Mouse (Mus musculus): ENCODE results near the gene Hist1h2ag. TPM values are rescaled to one million over a fixed set of nuclear protein-coding genes. Genes with fewer than 3 reads are reported as not detected.
A peak's percentile ranks its signal among the peaks of the same experiment; 100 is the strongest.

Hist1h2ag gene
- polyA plus RNA-seq, 1 experiment from 2014 or later = 82.2 TPM

DNA sequence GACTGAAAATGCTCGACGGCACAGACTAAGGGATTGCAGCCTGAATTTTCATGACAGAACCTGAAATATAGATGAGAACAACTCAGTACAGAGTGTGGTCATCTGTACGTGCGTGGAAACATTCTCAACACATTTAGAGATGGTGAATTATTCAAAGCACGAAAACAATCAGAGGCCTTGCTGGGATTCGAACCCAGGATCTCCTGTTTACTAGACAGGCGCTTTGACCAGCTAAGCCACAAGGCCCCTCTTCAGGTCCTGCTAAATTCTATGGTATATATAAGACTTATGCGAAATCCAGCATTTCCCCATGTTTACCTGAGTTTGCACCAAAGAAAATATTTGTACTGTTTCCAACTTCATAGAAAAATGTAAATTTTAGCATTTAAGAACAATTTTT is 12.8 kb downstream of the Hist1h2ag start:
- H3K4me3 ChIP-seq (ENCODE audit: low read depth, low read length) = no peak overlapping the region
- TF ChIP-seq CTCF (IDR thresholded peaks at IDR 0.05; ENCODE audit: low read depth) = no peak
- H3K4me2 ChIP-seq = peak overlapping the region; percentile 59
- no peaks in the 10 kb centered on the region for H3K27me3 ChIP-seq (ENCODE audit: insufficient read depth, low read length)
- ATAC-seq (ENCODE audit: insufficient read depth) (no peak), DNase-seq (peak; percentile 62)
- no peaks in the 10 kb centered on the region for H3K4me1 ChIP-seq (ENCODE audit: insufficient read depth)
- no peak overlapping the region for H3K9ac ChIP-seq
- no peaks in the 10 kb centered on the region for H3K36me3 ChIP-seq (ENCODE audit: insufficient read depth)
- 32% methylated on average over 8 of the region's 8 CpGs for WGBS
- no peaks in the 10 kb centered on the region for H3K9me3 ChIP-seq (ENCODE audit: low read depth, low read length)
- no peak overlapping the region for H3K27ac ChIP-seq (ENCODE audit: low read depth)

DNA sequence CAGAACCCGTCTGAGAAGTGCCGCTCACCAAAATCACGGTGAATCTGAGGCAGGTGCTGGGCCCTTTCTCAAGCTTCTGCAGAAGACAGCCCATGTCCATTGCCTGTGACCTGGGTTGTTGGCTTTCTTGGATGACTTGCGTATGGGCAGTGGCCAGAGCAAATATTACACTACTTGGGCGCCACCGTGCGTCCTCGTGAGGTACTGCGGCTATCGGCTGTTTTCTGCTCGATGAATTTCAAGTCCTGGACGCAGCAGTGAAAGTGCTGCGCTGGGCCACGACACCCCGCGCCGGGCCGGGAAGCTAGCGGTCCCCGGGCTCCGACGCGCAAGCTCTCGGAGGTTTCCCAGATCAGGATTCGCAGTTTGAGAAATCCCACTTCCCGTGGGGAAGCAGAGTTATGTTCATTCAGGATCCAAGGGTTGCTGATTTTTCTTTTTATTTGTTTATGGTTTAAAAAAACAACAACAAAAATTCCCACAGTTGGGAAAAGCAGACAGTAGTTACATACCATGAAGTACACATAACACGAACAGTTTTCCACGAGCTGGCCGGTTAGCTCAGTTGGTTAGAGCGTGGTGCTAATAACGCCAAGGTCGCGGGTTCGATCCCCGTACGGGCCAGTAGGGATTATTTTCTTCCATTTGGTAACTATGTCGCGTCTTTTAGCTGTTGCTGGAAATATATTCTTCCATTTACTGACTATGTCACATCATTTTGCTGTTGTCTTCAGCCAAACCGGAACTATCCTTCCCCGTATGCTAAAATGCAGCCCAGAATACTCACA is 13.9 kb downstream of the Hist1h2ag start:
- ATAC-seq (ENCODE audit: insufficient read depth) (peak; percentile 85), DNase-seq (peak; percentile 99)
- WGBS = under 1% methylated on average over 40 of the region's 40 CpGs
- no peaks in the 10 kb centered on the region for H3K4me1 ChIP-seq (ENCODE audit: insufficient read depth)
- TF ChIP-seq CTCF (IDR thresholded peaks at IDR 0.05; ENCODE audit: low read depth) = peak; percentile 97
- no peaks in the 10 kb centered on the region for H3K9me3 ChIP-seq (ENCODE audit: low read depth, low read length)
- H3K9ac ChIP-seq = peak overlapping the region; percentile 66
- peak overlapping the region; percentile 59 for H3K4me2 ChIP-seq
- no peaks in the 10 kb centered on the region for H3K27me3 ChIP-seq (ENCODE audit: insufficient read depth, low read length)
- H3K4me3 ChIP-seq (ENCODE audit: low read depth, low read length) = peak overlapping the region; percentile 49
- H3K27ac ChIP-seq (ENCODE audit: low read depth) = peak overlapping the region; percentile 85
- H3K36me3 ChIP-seq (ENCODE audit: insufficient read depth) = no peaks in the 10 kb centered on the region

DNA sequence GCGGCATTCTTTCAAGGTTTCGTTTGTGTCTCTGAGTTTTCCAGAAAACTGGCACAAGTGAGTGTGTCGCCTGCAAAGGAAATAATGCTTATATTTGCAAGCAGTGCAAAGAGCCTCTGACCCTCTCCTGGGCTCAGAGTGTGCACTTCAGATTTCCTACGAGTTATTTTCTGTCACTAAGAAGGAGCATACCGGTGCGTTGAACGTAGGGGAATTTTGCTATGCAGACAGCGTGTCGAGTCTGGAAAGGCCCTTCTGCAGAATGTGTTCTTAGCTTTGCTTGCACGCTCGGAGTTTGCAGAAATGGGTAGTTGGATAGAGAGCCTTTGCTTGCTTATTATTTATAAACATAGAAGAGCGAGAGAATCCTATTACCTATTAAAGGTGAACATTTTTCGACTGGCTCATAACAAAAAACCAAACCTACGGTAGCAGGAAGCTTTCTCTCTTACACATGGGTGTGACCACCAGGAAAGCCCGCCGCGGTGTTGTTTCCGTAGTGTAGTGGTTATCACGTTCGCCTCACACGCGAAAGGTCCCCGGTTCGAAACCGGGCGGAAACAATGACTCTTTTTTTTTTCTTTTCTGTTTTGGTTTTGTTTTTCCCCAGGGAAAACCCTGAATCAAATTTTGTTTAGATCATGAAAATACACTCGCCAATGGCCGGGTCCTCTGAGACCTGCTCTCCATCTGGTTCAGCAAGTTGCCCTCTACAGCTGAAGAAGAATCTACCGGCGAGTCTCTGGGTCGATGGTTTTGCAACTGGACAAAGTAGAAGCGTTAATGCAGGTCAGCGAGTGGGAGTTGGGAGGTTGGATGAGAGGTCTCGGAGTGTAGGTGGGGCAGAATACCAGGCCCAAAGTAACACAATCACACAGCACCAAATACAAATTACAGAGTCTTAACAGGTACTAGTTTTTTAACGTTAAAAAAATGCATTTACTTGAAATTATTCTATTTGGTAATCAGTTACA is 16.4 kb downstream of the Hist1h2ag start:
- H3K27me3 ChIP-seq (ENCODE audit: insufficient read depth, low read length) = no peaks in the 10 kb centered on the region
- no peaks in the 10 kb centered on the region for H3K4me1 ChIP-seq (ENCODE audit: insufficient read depth)
- H3K36me3 ChIP-seq (ENCODE audit: insufficient read depth) = no peaks in the 10 kb centered on the region
- DNase-seq (peak; percentile 98), ATAC-seq (ENCODE audit: insufficient read depth) (no peak)
- H3K27ac ChIP-seq (ENCODE audit: low read depth) = 0 out of 2 replicates have a peak overlapping the region, but pooled peaks have one; percentile 54
- peak overlapping the region; percentile 56 for H3K4me2 ChIP-seq
- peak overlapping the region; percentile 44 for H3K4me3 ChIP-seq (ENCODE audit: low read depth, low read length)
- H3K9me3 ChIP-seq (ENCODE audit: low read depth, low read length) = no peaks in the 10 kb centered on the region
- 1% methylated on average over 35 of the region's 35 CpGs for WGBS
- TF ChIP-seq CTCF (IDR thresholded peaks at IDR 0.05; ENCODE audit: low read depth) = no peak
- peak overlapping the region; percentile 63 for H3K9ac ChIP-seq

DNA sequence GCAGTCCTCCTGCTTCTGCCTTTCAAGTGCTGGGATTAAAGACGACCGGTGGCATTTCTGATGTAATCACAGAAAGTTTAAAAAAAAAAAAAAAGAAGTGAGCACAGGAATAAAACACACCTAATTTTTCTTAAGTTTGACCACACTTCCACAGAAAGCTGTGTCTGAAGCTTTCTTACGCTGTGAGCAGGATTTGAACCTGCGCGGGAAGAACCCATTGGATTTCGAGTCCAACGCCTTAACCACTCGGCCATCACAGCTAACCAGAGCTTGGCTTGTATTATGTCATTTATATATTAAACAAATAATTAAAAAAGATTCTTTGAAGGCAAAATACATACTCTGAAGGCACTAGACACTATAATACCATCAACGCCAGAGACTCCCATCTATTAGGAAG is 20.5 kb downstream of the Hist1h2ag start:
- WGBS = 0% methylated on average over 9 of the region's 9 CpGs
- ATAC-seq (ENCODE audit: insufficient read depth) = peak; percentile 81
- H3K4me2 ChIP-seq = peak overlapping the region; percentile 87
- no peaks in the 10 kb centered on the region for H3K36me3 ChIP-seq (ENCODE audit: insufficient read depth)
- peak overlapping the region; percentile 55 for H3K4me3 ChIP-seq (ENCODE audit: low read depth, low read length)
- DNase-seq = peak; percentile 97
- H3K4me1 ChIP-seq (ENCODE audit: insufficient read depth) = no peaks in the 10 kb centered on the region
- no peaks in the 10 kb centered on the region for H3K9me3 ChIP-seq (ENCODE audit: low read depth, low read length)
- no peak overlapping the region for H3K27ac ChIP-seq (ENCODE audit: low read depth)
- no peak for TF ChIP-seq CTCF (IDR thresholded peaks at IDR 0.05; ENCODE audit: low read depth)
- H3K27me3 ChIP-seq (ENCODE audit: insufficient read depth, low read length) = no peaks in the 10 kb centered on the region
- H3K9ac ChIP-seq = peak overlapping the region; percentile 55

DNA sequence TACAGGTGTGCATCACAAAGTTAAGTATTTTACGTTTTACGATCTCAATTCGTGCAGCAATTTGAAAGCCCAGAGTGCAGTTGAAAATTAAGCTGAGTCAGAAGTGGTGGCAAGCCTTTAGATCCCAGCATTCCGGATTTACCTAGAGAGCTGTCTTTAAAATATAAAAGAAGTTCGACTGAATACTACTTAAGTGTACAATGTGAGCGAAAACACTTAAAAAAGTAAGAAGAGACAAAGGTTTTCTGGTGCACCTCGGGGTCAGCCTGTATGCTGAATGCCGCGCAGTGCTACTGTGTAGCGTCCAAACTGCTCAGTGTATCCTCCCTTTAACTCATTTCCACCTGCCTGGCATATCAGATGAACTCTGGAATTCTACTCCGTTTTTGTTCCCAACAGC is 21.2 kb downstream of the Hist1h2ag start:
- H3K4me2 ChIP-seq = peak overlapping the region; percentile 87
- H3K9ac ChIP-seq = peak overlapping the region; percentile 55
- DNase-seq (peak; percentile 59), ATAC-seq (ENCODE audit: insufficient read depth) (no peak)
- WGBS = 0% methylated on average over 11 of the region's 11 CpGs
- no peaks in the 10 kb centered on the region for H3K9me3 ChIP-seq (ENCODE audit: low read depth, low read length)
- H3K36me3 ChIP-seq (ENCODE audit: insufficient read depth) = no peaks in the 10 kb centered on the region
- no peaks in the 10 kb centered on the region for H3K27me3 ChIP-seq (ENCODE audit: insufficient read depth, low read length)
- TF ChIP-seq CTCF (IDR thresholded peaks at IDR 0.05; ENCODE audit: low read depth) = no peak
- H3K27ac ChIP-seq (ENCODE audit: low read depth) = no peak overlapping the region
- H3K4me1 ChIP-seq (ENCODE audit: insufficient read depth) = no peaks in the 10 kb centered on the region
- H3K4me3 ChIP-seq (ENCODE audit: low read depth, low read length) = peak overlapping the region; percentile 55

DNA sequence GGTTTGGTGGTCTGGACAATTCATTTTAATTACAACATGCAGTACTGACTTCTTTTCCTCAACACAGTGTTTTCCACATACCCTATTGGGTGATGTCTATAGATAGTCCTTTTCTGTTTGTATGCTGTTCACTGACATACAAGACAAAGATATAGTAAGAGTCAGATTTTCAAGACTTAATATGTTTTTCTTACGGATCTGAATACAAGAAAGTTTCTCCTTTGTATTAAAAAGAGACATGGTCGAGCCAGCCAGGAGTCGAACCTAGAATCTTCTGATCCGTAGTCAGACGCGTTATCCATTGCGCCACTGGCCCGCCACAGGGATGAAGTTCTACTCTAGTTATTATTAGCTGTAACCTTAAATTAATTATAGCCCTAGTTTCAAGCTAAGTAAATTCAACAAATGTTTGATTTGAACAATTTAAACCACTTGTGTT is 21.8 kb downstream of the Hist1h2ag start:
- H3K4me3 ChIP-seq (ENCODE audit: low read depth, low read length) = peak overlapping the region; percentile 55
- peak overlapping the region; percentile 59 for H3K9ac ChIP-seq
- ATAC-seq (ENCODE audit: insufficient read depth) (peak; percentile 79), DNase-seq (peak; percentile 92)
- WGBS = under 1% methylated on average over 8 of the region's 8 CpGs
- H3K27me3 ChIP-seq (ENCODE audit: insufficient read depth, low read length) = no peaks in the 10 kb centered on the region
- no peaks in the 10 kb centered on the region for H3K36me3 ChIP-seq (ENCODE audit: insufficient read depth)
- TF ChIP-seq CTCF (IDR thresholded peaks at IDR 0.05; ENCODE audit: low read depth) = no peak
- H3K4me1 ChIP-seq (ENCODE audit: insufficient read depth) = no peaks in the 10 kb centered on the region
- no peak overlapping the region for H3K27ac ChIP-seq (ENCODE audit: low read depth)
- peak overlapping the region; percentile 87 for H3K4me2 ChIP-seq
- no peaks in the 10 kb centered on the region for H3K9me3 ChIP-seq (ENCODE audit: low read depth, low read length)

All from lung, embryonic 14.5 days (tissue).